Mouse (Mus musculus): ENCODE measurements at regions not wholly inside any gene's neighbourhood (a gene's known extent, or its start where the extent isn't known, plus 50 kb on each side); places are given as distances from the start of the nearest gene placed in this dataset.

DNA sequence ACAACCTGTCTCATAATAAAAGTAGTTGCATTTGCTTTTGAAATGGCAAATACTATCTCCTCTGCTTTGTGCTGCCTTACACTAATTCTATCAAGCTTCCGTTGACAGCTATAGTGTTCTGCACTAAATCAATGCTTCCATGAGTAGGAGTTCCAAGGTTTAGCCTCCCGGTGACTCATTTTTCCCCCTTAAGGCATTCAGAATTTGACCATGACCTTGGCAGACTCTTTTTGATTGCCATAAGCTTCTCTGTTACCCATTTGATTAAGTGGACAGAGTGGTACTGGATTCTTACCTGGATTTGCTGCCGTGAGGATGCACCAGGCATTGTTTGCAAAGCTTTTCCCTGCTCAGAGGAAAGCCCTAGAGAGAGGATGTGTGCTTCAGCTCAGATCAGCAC is 66.5 kb upstream of the Sel1l start:
- H3K9ac ChIP-seq (ENCODE audit: control insufficient read depth, low read depth, low read length, poor library complexity, severe bottlenecking), result no peak overlapping the region
- H3K79me2 ChIP-seq (ENCODE audit: control insufficient read depth, insufficient read depth, low read length, poor library complexity), result no peaks in the 10 kb centered on the region
- no peak overlapping the region for H3K4me3 ChIP-seq (ENCODE audit: control insufficient read depth in 1 of 2, insufficient read depth in 1 of 2, low read depth in 2 of 2, low read length in 2 of 2)
- TF ChIP-seq CHD2 (IDR thresholded peaks at IDR 0.05; ENCODE audit: low read length), result no peak
- H3K9me3 ChIP-seq (replicated peaks; ENCODE audit: insufficient read depth, low read length), result no peaks in the 10 kb centered on the region
- no peaks in the 10 kb centered on the region for H3K27me3 ChIP-seq (ENCODE audit: control insufficient read depth in 1 of 2, insufficient read depth in 2 of 2, low read length in 2 of 2)
- H3K27ac ChIP-seq (ENCODE audit: control insufficient read depth, low read depth, low read length), result no peak overlapping the region
- no peaks in the 10 kb centered on the region for H3K4me1 ChIP-seq (ENCODE audit: control insufficient read depth in 1 of 2, insufficient read depth in 2 of 2, low read length in 2 of 2)
- no peak for DNase-seq (ENCODE audit: low read depth, low spot score)
- H3K36me3 ChIP-seq (ENCODE audit: control insufficient read depth in 1 of 2, insufficient read depth in 2 of 2, low read length in 2 of 2), result no peaks in the 10 kb centered on the region

DNA sequence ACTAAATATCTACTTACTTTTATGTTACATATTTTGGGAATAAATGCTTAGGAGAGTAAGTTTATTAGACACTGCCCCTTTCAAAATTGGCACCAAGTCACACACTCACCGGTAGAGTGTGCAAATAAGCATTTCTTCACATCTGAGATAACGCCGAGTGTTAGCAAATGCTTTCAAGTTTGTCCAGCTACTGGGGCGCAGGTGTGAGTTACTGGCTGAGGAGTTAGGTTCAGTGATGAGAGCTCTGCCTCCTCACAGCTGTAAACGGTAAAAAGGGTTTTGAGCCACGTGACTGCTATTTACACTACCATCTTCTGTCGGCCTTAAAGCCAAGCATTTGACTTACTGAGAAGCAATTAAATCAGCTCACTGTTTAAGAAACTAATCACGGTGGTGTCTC is 61.6 kb upstream of the Sel1l start:
- DNase-seq (ENCODE audit: low read depth, low spot score), result no peak
- H3K9me3 ChIP-seq (replicated peaks; ENCODE audit: insufficient read depth, low read length), result no peaks in the 10 kb centered on the region
- no peaks in the 10 kb centered on the region for H3K27me3 ChIP-seq (ENCODE audit: control insufficient read depth in 1 of 2, insufficient read depth in 2 of 2, low read length in 2 of 2)
- H3K4me3 ChIP-seq (ENCODE audit: control insufficient read depth in 1 of 2, insufficient read depth in 1 of 2, low read depth in 2 of 2, low read length in 2 of 2), result no peak overlapping the region
- H3K27ac ChIP-seq (ENCODE audit: control insufficient read depth, low read depth, low read length), result no peak overlapping the region
- H3K36me3 ChIP-seq (ENCODE audit: control insufficient read depth in 1 of 2, insufficient read depth in 2 of 2, low read length in 2 of 2), result no peaks in the 10 kb centered on the region
- TF ChIP-seq MAX (IDR thresholded peaks at IDR 0.05; ENCODE audit: low read length), result no peak
- TF ChIP-seq ZMIZ1 (IDR thresholded peaks at IDR 0.05; ENCODE audit: low read depth, low read length), result no peak
- no peak for TF ChIP-seq POLR2AphosphoS5 (IDR thresholded peaks at IDR 0.05; ENCODE audit: borderline replicate concordance, low read depth, low read length)
- TF ChIP-seq MXI1 (IDR thresholded peaks at IDR 0.05; ENCODE audit: low read depth, low read length), result no peak
- no peak for TF ChIP-seq MAFK (IDR thresholded peaks at IDR 0.05; ENCODE audit: borderline replicate concordance, low read depth, low read length)
- TF ChIP-seq ZC3H11A (IDR thresholded peaks at IDR 0.05; ENCODE audit: low read depth, low read length), result no peak
- no peak for TF ChIP-seq CHD1 (IDR thresholded peaks at IDR 0.05; ENCODE audit: low read depth, low read length)
- no peak for TF ChIP-seq USF1 (IDR thresholded peaks at IDR 0.05; ENCODE audit: low read depth, low read length)
- no peak for TF ChIP-seq USF2 (IDR thresholded peaks at IDR 0.05; ENCODE audit: borderline replicate concordance in 1 of 2, insufficient read depth in 1 of 2, low read depth in 1 of 2, low read length in 2 of 2)
- TF ChIP-seq CTCF (IDR thresholded peaks at IDR 0.05 in 2 of 3, conservative IDR thresholded peaks at IDR 0.05 in 1 of 3; ENCODE audit: control insufficient read depth in 1 of 3, insufficient read depth in 1 of 3, low read depth in 2 of 3, low read length in 3 of 3, poor library complexity in 1 of 3, severe bottlenecking in 1 of 3), result no peak
- no peak for TF ChIP-seq HCFC1 (IDR thresholded peaks at IDR 0.05; ENCODE audit: low read depth, low read length)
- no peak for TF ChIP-seq TAL1 (IDR thresholded peaks at IDR 0.05; ENCODE audit: low read length)
- TF ChIP-seq NRF1 (IDR thresholded peaks at IDR 0.05; ENCODE audit: insufficient read depth, low read depth, low read length, poor library complexity, severe bottlenecking), result no peak
- TF ChIP-seq GABPA (IDR thresholded peaks at IDR 0.05; ENCODE audit: low read depth, low read length), result no peak
- TF ChIP-seq MEF2A (IDR thresholded peaks at IDR 0.05; ENCODE audit: extremely low read depth, insufficient replicate concordance, low read depth, low read length, poor library complexity, severe bottlenecking), result no peak
- H3K4me1 ChIP-seq (ENCODE audit: control insufficient read depth in 1 of 2, insufficient read depth in 2 of 2, low read length in 2 of 2), result no peaks in the 10 kb centered on the region
- no peaks in the 10 kb centered on the region for H3K79me2 ChIP-seq (ENCODE audit: control insufficient read depth, insufficient read depth, low read length, poor library complexity)
- H3K9ac ChIP-seq (ENCODE audit: control insufficient read depth, low read depth, low read length, poor library complexity, severe bottlenecking), result no peak overlapping the region
